In genomic region chr6:99824808-99825207, GRCm38 (mm10) we compare ENCODE assay signal across 14 mouse cellular contexts.
A peak's percentile ranks its signal among the peaks of the same experiment; 100 is the strongest.
DNase-seq lines count a peak whose midpoint lies in the region; ATAC-seq lines count a peak whose summit lies in the region.
"Had no signal": no experiment of that assay in that cellular context is flagged by ENCODE, and none has a peak within 500 bp of the region (broad histone marks: within the 10 kb centered on the region; RNA-seq: fewer than 3 reads in every experiment).

No protein-coding gene starts in this region.

- H3K27me3 ChIP-seq in hindbrain, embryonic 12.5 days: 0 out of 2 replicates have a peak, but pooled peaks cover 5% of the 10 kb centered on the region
- H3K27me3 ChIP-seq in midbrain, embryonic 16.5 days (ENCODE audit: control insufficient read depth, insufficient read depth, low read depth, low read length): no peaks in the 10 kb centered on the region
- H3K27me3 ChIP-seq: CH12.LX; embryonic facial prominence, embryonic 13.5 days; limb, embryonic 15.5 days had no signal

- H3K9ac ChIP-seq in hindbrain, embryonic 12.5 days: no peak overlapping the region
- no peak overlapping the region for H3K9ac ChIP-seq in midbrain, embryonic 16.5 days (ENCODE audit: low read depth, low read length)
- H3K9ac ChIP-seq: embryonic facial prominence, embryonic 13.5 days; heart, embryonic 12.5 days; limb, embryonic 15.5 days had no signal

- H3K4me2 ChIP-seq in hindbrain, embryonic 12.5 days (replicated peaks): no peak overlapping the region
- H3K4me2 ChIP-seq in midbrain, embryonic 16.5 days (ENCODE audit: low read length): no peak overlapping the region
- H3K4me2 ChIP-seq: embryonic facial prominence, embryonic 13.5 days; heart, embryonic 12.5 days; limb, embryonic 15.5 days had no signal

- peaks cover 11% of the 10 kb centered on the region for H3K4me1 ChIP-seq in hindbrain, embryonic 12.5 days
- H3K4me1 ChIP-seq in midbrain, embryonic 16.5 days (ENCODE audit: control insufficient read depth, insufficient read depth, low read length): peaks cover 13% of the 10 kb centered on the region
- H3K4me1 ChIP-seq: embryonic facial prominence, embryonic 13.5 days; limb, embryonic 15.5 days had no signal

- no peaks in the 10 kb centered on the region for H3K9me3 ChIP-seq in hindbrain, embryonic 12.5 days (replicated peaks)
- no peaks in the 10 kb centered on the region for H3K9me3 ChIP-seq in midbrain, embryonic 16.5 days (replicated peaks; ENCODE audit: control insufficient read depth, low read length, poor library complexity, severe bottlenecking)
- H3K9me3 ChIP-seq: embryonic facial prominence, embryonic 13.5 days; heart, embryonic 12.5 days; limb, embryonic 15.5 days had no signal

- no peaks in the 10 kb centered on the region for H3K36me3 ChIP-seq in hindbrain, embryonic 12.5 days
- H3K36me3 ChIP-seq in midbrain, embryonic 16.5 days (ENCODE audit: control insufficient read depth, insufficient read depth, low read length): no peaks in the 10 kb centered on the region
- H3K36me3 ChIP-seq: embryonic facial prominence, embryonic 13.5 days; heart, embryonic 12.5 days; limb, embryonic 15.5 days had no signal

- H3K4me3 ChIP-seq in hindbrain, embryonic 12.5 days: no peak overlapping the region
- H3K4me3 ChIP-seq in midbrain, embryonic 16.5 days (ENCODE audit: low read depth, low read length): no peak overlapping the region
- H3K4me3 ChIP-seq: embryonic facial prominence, embryonic 13.5 days; heart, embryonic 12.5 days; limb, embryonic 15.5 days had no signal

- H3K27ac ChIP-seq in hindbrain, embryonic 12.5 days: no peak overlapping the region
- H3K27ac ChIP-seq in midbrain, embryonic 16.5 days (ENCODE audit: low read length): peak overlapping the region; percentile 25
- H3K27ac ChIP-seq: embryonic facial prominence, embryonic 13.5 days; limb, embryonic 15.5 days had no signal

- 54% methylated on average over 6 of the region's 6 CpGs for WGBS in hindbrain, embryonic 12.5 days
- WGBS in midbrain, embryonic 16.5 days: 31% methylated on average over 6 of the region's 6 CpGs

- peak; percentile 48; the same call in 1 of the 2 replicates for ATAC-seq in hindbrain, embryonic 12.5 days (ENCODE audit: low FRiP score)
- ATAC-seq in midbrain, embryonic 16.5 days: peak; percentile 79
- ATAC-seq: inflammation-experienced regulatory T-cells, adult 6 months had no signal

- peak; percentile 24 for DNase-seq in lung, postnatal 10 days
- DNase-seq in lung, adult 18-20 months: no peak
- peak; percentile 31 for DNase-seq in kidney, adult 9 months
- no peak for DNase-seq in spleen, postnatal 14 days (ENCODE audit: low spot score in 2 of 2)
- no peak for DNase-seq in adrenal gland, adult 2 months
- DNase-seq: cerebellum, adult 9-10 months; thymus, postnatal 36 days had no signal

Comparison
In these comparisons a context has a peak if more than half of its experiments do, and no peak if none do; other contexts are left out.
1. DNase-seq: peak in lung, postnatal 10 days (single experiment) and kidney, adult 9 months (single experiment); none in lung, adult 18-20 months (0 of 2), spleen, postnatal 14 days (0 of 2) and adrenal gland, adult 2 months (single experiment).